Mouse (Mus musculus) kidney, adult 2 months (tissue): ENCODE measurements around the gene Armc8.

ENCODE experiments used
- CTCF ChIP-seq: fragments of 200-500 bp; conservative IDR thresholded peaks from 2 replicates; pipeline ENCODE4 v1.5.1; 2011; ENCODE audit warnings: low read depth, mild to moderate bottlenecking, control low read depth, low read length, moderate library complexity, mixed read lengths; ENCODE audit not compliant: insufficient read depth, insufficient read length
- POLR2A ChIP-seq: fragments of 200-500 bp; IDR thresholded peaks from one replicate; pipeline ENCODE4 v1.6.1; 2011; ENCODE audit warnings: low read depth, low read length, control low read depth

- no peak for TF ChIP-seq CTCF
- no peak for TF ChIP-seq POLR2A
These were observed 81.5 kb downstream of the Armc8 start for GRCm38 (mm10) chr9:99487126-99487695.
